Mouse (Mus musculus) ovary, postnatal 10 days (tissue): Measurements from ENCODE around the gene Zbtb34.

Experiments used
- DNase-seq: peaks from one replicate; pipeline ENCODE4 v3.0.0; 2022; ENCODE audit warnings: low spot score

The Zbtb34 gene

GRCm38 (mm10) chr2:33430771-33431699, at the start of gene Zbtb34:
Gene Zbtb34, minus strand, starts transcription at chr2:33431324.
- DNase-seq, result peak; percentile 43

GRCm38 (mm10) chr2:33477961-33478755, 47.0 kb upstream of the Zbtb34 start:
- DNase-seq, result no peak

GRCm38 (mm10) chr2:33475961-33476360, 44.8 kb upstream of the Zbtb34 start:
- DNase-seq, result no peak

GRCm38 (mm10) chr2:33468466-33469097, 37.5 kb upstream of the Zbtb34 start, which contains the start of gene Zbtb43:
Gene Zbtb43, minus strand, starts transcription at chr2:33468559.
- peak; percentile 88 for DNase-seq

- no peak for DNase-seq
Measured at GRCm38 (mm10) chr2:33467546-33468465, 36.7 kb upstream of the Zbtb34 start.

GRCm38 (mm10) chr2:33465966-33466365, 34.8 kb upstream of the Zbtb34 start:
- no peak for DNase-seq

- DNase-seq, result no peak
Measured at GRCm38 (mm10) chr2:33465215-33465614, 34.1 kb upstream of the Zbtb34 start.

- DNase-seq, result no peak
Measured at GRCm38 (mm10) chr2:33462066-33462465, 30.9 kb upstream of the Zbtb34 start.

- DNase-seq, result no peak
Measured at GRCm38 (mm10) chr2:33461066-33461465, 29.9 kb upstream of the Zbtb34 start.

- no peak for DNase-seq
Measured at GRCm38 (mm10) chr2:33459660-33460059, 28.5 kb upstream of the Zbtb34 start.

GRCm38 (mm10) chr2:33456696-33457095, 25.6 kb upstream of the Zbtb34 start:
- DNase-seq, result no peak

- no peak for DNase-seq
Measured at GRCm38 (mm10) chr2:33456242-33456641, 25.1 kb upstream of the Zbtb34 start.

GRCm38 (mm10) chr2:33455350-33455749, 24.2 kb upstream of the Zbtb34 start:
- no peak for DNase-seq

- no peak for DNase-seq
Measured at GRCm38 (mm10) chr2:33454816-33455215, 23.7 kb upstream of the Zbtb34 start.

- no peak for DNase-seq
Measured at GRCm38 (mm10) chr2:33453476-33453875, 22.4 kb upstream of the Zbtb34 start.

- no peak for DNase-seq
Measured at GRCm38 (mm10) chr2:33452721-33453120, 21.6 kb upstream of the Zbtb34 start.

- DNase-seq, result no peak
Measured at GRCm38 (mm10) chr2:33452140-33452539, 21.0 kb upstream of the Zbtb34 start.

- no peak for DNase-seq
Measured at GRCm38 (mm10) chr2:33451038-33451978, 20.2 kb upstream of the Zbtb34 start.

- no peak for DNase-seq
Measured at GRCm38 (mm10) chr2:33449119-33449873, 18.2 kb upstream of the Zbtb34 start.
